Mouse (Mus musculus): Measurements from ENCODE around the gene Tesmin. TPM values are rescaled to one million over a fixed set of nuclear protein-coding genes. Genes with fewer than 3 reads are reported as not detected.

Tesmin gene
- polyA plus RNA-seq, 1 experiment, result not detected

GRCm38 (mm10) chr19:3422981-3423380 is 34.3 kb downstream of the Tesmin start:
- 10% methylated on average over 4 of the region's 4 CpGs for WGBS
- no peak overlapping the region for H3K4me3 ChIP-seq (replicated peaks; ENCODE audit: control insufficient read depth, low read depth, low read length)
- H3K4me1 ChIP-seq (ENCODE audit: control insufficient read depth, insufficient read depth, low read length), result peaks cover 4% of the 10 kb centered on the region; the same call in 1 of the 2 replicates
- H3K27ac ChIP-seq (ENCODE audit: control insufficient read depth, insufficient read depth, low read depth, low read length, poor library complexity), result peak overlapping the region; percentile 87
- TF ChIP-seq CTCF (IDR thresholded peaks at IDR 0.05; ENCODE audit: control insufficient read depth, insufficient read depth, low read length) (no peak), POLR2A (IDR thresholded peaks at IDR 0.05; ENCODE audit: borderline replicate concordance, control insufficient read depth, low read depth, low read length) (no peak)

- no peak for TF ChIP-seq POLR2A (IDR thresholded peaks at IDR 0.05; ENCODE audit: borderline replicate concordance, control insufficient read depth, low read depth, low read length)
- TF ChIP-seq CTCF (IDR thresholded peaks at IDR 0.05; ENCODE audit: control insufficient read depth, insufficient read depth, low read length), result no peak
- WGBS, result 84% methylated on average over 2 of the region's 2 CpGs
- H3K27ac ChIP-seq (ENCODE audit: control insufficient read depth, insufficient read depth, low read depth, low read length, poor library complexity), result no peak overlapping the region
- H3K4me3 ChIP-seq (replicated peaks; ENCODE audit: control insufficient read depth, low read depth, low read length), result no peak overlapping the region
- H3K4me1 ChIP-seq (ENCODE audit: control insufficient read depth, insufficient read depth, low read length), result peaks cover 4% of the 10 kb centered on the region; the same call in 1 of the 2 replicates
Observed at GRCm38 (mm10) chr19:3424214-3424613, 35.6 kb downstream of the Tesmin start.

- 84% methylated on average over 15 of the region's 15 CpGs for WGBS
- Histone ChIP-seq H3K4me1 (ENCODE audit: control insufficient read depth, insufficient read depth, low read length) (peaks cover 6% of the 10 kb centered on the region; the same call in 1 of the 2 replicates), H3K27ac (ENCODE audit: control insufficient read depth, insufficient read depth, low read depth, low read length, poor library complexity) (no peak overlapping the region), H3K4me3 (replicated peaks; ENCODE audit: control insufficient read depth, low read depth, low read length) (no peak overlapping the region)
- TF ChIP-seq POLR2A (IDR thresholded peaks at IDR 0.05; ENCODE audit: borderline replicate concordance, control insufficient read depth, low read depth, low read length), result no peak
- no peak for TF ChIP-seq CTCF (IDR thresholded peaks at IDR 0.05; ENCODE audit: control insufficient read depth, insufficient read depth, low read length)
Observed at GRCm38 (mm10) chr19:3428057-3428830, 39.6 kb downstream of the Tesmin start.

GRCm38 (mm10) chr19:3429156-3429816 is 40.6 kb downstream of the Tesmin start:
- no peak for TF ChIP-seq POLR2A (IDR thresholded peaks at IDR 0.05; ENCODE audit: borderline replicate concordance, control insufficient read depth, low read depth, low read length)
- no peak for TF ChIP-seq CTCF (IDR thresholded peaks at IDR 0.05; ENCODE audit: control insufficient read depth, insufficient read depth, low read length)
- Histone ChIP-seq H3K4me1 (ENCODE audit: control insufficient read depth, insufficient read depth, low read length) (peaks cover 3% of the 10 kb centered on the region; the same call in 1 of the 2 replicates), H3K27ac (ENCODE audit: control insufficient read depth, insufficient read depth, low read depth, low read length, poor library complexity) (no peak overlapping the region), H3K4me3 (replicated peaks; ENCODE audit: control insufficient read depth, low read depth, low read length) (no peak overlapping the region)
- whole genome bisulfite sequencing, result 60% methylated on average over 7 of the region's 7 CpGs

- no peak overlapping the region for H3K4me3 ChIP-seq (replicated peaks; ENCODE audit: control insufficient read depth, low read depth, low read length)
- 72% methylated on average over 7 of the region's 7 CpGs for WGBS
- no peak overlapping the region for H3K27ac ChIP-seq (ENCODE audit: control insufficient read depth, insufficient read depth, low read depth, low read length, poor library complexity)
- no peak for TF ChIP-seq CTCF (IDR thresholded peaks at IDR 0.05; ENCODE audit: control insufficient read depth, insufficient read depth, low read length)
- no peak for TF ChIP-seq POLR2A (IDR thresholded peaks at IDR 0.05; ENCODE audit: borderline replicate concordance, control insufficient read depth, low read depth, low read length)
- H3K4me1 ChIP-seq (ENCODE audit: control insufficient read depth, insufficient read depth, low read length), result peaks cover 3% of the 10 kb centered on the region; the same call in 1 of the 2 replicates
Observed at GRCm38 (mm10) chr19:3431066-3431465, 42.4 kb downstream of the Tesmin start.

- H3K27ac ChIP-seq (ENCODE audit: control insufficient read depth, insufficient read depth, low read depth, low read length, poor library complexity), result no peak overlapping the region
- H3K4me3 ChIP-seq (replicated peaks; ENCODE audit: control insufficient read depth, low read depth, low read length), result no peak overlapping the region
- H3K4me1 ChIP-seq (ENCODE audit: control insufficient read depth, insufficient read depth, low read length), result peaks cover 3% of the 10 kb centered on the region; the same call in 1 of the 2 replicates
- TF ChIP-seq POLR2A (IDR thresholded peaks at IDR 0.05; ENCODE audit: borderline replicate concordance, control insufficient read depth, low read depth, low read length) (no peak), CTCF (IDR thresholded peaks at IDR 0.05; ENCODE audit: control insufficient read depth, insufficient read depth, low read length) (no peak)
- WGBS, result 58% methylated on average over 2 of the region's 2 CpGs
Observed at GRCm38 (mm10) chr19:3431969-3432368, 43.3 kb downstream of the Tesmin start.

- peaks cover 2% of the 10 kb centered on the region; the same call in 1 of the 2 replicates for H3K4me1 ChIP-seq (ENCODE audit: control insufficient read depth, insufficient read depth, low read length)
- WGBS, result 62% methylated on average over 4 of the region's 4 CpGs
- no peak overlapping the region for H3K27ac ChIP-seq (ENCODE audit: control insufficient read depth, insufficient read depth, low read depth, low read length, poor library complexity)
- H3K4me3 ChIP-seq (replicated peaks; ENCODE audit: control insufficient read depth, low read depth, low read length), result no peak overlapping the region
- TF ChIP-seq CTCF (IDR thresholded peaks at IDR 0.05; ENCODE audit: control insufficient read depth, insufficient read depth, low read length), result no peak
- TF ChIP-seq POLR2A (IDR thresholded peaks at IDR 0.05; ENCODE audit: borderline replicate concordance, control insufficient read depth, low read depth, low read length), result no peak
Observed at GRCm38 (mm10) chr19:3434124-3434523, 45.5 kb downstream of the Tesmin start.

GRCm38 (mm10) chr19:3434641-3435040 is 46.0 kb downstream of the Tesmin start:
- H3K4me1 ChIP-seq (ENCODE audit: control insufficient read depth, insufficient read depth, low read length), result peaks cover 2% of the 10 kb centered on the region; the same call in 1 of the 2 replicates
- no peak overlapping the region for H3K27ac ChIP-seq (ENCODE audit: control insufficient read depth, insufficient read depth, low read depth, low read length, poor library complexity)
- WGBS, result 71% methylated on average over 4 of the region's 4 CpGs
- H3K4me3 ChIP-seq (replicated peaks; ENCODE audit: control insufficient read depth, low read depth, low read length), result no peak overlapping the region
- TF ChIP-seq CTCF (IDR thresholded peaks at IDR 0.05; ENCODE audit: control insufficient read depth, insufficient read depth, low read length) (no peak), POLR2A (IDR thresholded peaks at IDR 0.05; ENCODE audit: borderline replicate concordance, control insufficient read depth, low read depth, low read length) (no peak)

All from bone marrow, adult 2 months (tissue).